Mouse (Mus musculus): ENCODE data around the gene Evc2.

- no peak for TF ChIP-seq CTCF (IDR thresholded peaks at IDR 0.05; ENCODE audit: control insufficient read depth, insufficient read depth, insufficient read length)
- TF ChIP-seq CEBPB (IDR thresholded peaks at IDR 0.05; ENCODE audit: low read depth), result no peak
- no peak for TF ChIP-seq USF1 (IDR thresholded peaks at IDR 0.05; ENCODE audit: low read depth)
Measured at GRCm38 (mm10) chr5:37469031-37469430, 130.7 kb downstream of the Evc2 start.
